Mouse (Mus musculus): ENCODE measurements around the gene Arhgap28. TPM values are rescaled to one million over a fixed set of nuclear protein-coding genes. Genes with fewer than 3 reads are reported as not detected.
"Not testable (repeated sequence)": the region's sequence is repeated elsewhere in the genome, so short reads cannot be mapped to it uniquely, and the experiment has no call there.

Arhgap28 gene
- polyA plus RNA-seq, 1 experiment from 2014 or later, result 29.9 TPM

DNA sequence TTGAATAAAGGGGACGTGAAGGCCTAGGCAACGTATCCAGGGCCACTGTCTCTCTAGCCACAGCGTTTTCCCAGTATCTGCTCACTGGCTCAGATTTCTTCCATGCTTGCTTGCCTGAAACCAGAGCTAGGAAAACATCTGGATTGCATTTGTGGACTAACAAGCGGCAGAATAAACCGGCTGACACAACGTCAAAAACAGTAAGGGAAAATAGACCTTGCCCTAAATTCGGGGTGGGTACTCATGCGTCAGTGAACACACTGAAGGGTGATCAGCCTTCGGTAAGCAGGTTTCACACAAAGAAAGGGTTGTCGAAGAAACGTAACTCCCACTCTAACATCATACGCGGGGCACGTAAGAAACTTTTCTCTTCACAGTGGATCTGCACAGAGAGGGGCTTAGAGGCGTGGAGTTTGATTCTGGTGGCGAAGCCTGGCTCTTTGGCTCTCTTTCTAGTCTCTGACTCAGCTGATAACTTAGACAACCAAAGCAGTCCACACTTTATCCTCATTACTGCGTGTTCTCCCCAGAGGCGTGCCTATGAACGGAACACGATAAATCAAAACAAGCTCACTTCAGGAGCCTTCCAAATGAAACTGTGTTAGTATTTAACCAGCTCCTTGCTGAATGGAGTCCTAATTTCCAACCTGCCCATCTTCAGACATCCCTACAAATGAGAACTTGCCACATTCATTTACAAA lies 137.2 kb downstream of the Arhgap28 start:
- 92% methylated on average over 20 of the region's 20 CpGs for WGBS
- H3K27me3 ChIP-seq (replicated peaks; ENCODE audit: control insufficient read depth, insufficient read depth, low read length), result no peaks in the 10 kb centered on the region
- ATAC-seq (replicated peaks; ENCODE audit: low FRiP score, low TSS enrichment, low read depth), result no peak
- no peak for DNase-seq (ENCODE audit: low spot score)
- H3K4me1 ChIP-seq (replicated peaks; ENCODE audit: control insufficient read depth, insufficient read depth, low read length), result no peaks in the 10 kb centered on the region
- peaks cover 4% of the 10 kb centered on the region; the same call in 1 of the 2 replicates for H3K9me3 ChIP-seq (ENCODE audit: control insufficient read depth, low read length)
- peaks cover 63% of the 10 kb centered on the region for H3K36me3 ChIP-seq (ENCODE audit: control insufficient read depth, insufficient read depth, low read length)
- no peak overlapping the region for H3K9ac ChIP-seq (ENCODE audit: low read length)
- H3K4me3 ChIP-seq (ENCODE audit: low read depth, low read length), result no peak overlapping the region
- no peak overlapping the region for H3K27ac ChIP-seq (ENCODE audit: low read depth)
- no peak overlapping the region for H3K4me2 ChIP-seq (ENCODE audit: low read length)

DNA sequence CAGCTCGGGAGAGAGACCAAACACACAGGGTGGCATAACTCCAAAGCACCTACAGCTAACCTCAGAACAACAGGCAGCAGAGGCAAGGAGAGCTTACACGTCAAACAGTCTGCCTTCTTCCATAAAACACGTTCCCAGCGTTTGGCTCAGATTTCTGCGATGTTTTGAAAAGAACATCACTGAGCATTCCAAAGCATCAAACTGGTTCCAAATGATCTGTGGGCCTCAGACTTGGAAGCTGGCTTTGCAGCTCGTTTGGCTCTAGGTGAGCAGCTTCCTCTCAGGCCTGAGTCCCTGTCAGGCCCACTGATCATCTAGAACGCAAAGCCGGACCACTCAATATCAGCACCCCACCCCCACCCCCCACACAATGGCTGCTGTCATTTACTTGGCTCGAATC lies 137.9 kb downstream of the Arhgap28 start:
- no peak overlapping the region for H3K9ac ChIP-seq (ENCODE audit: low read length)
- no peaks in the 10 kb centered on the region for H3K4me1 ChIP-seq (replicated peaks; ENCODE audit: control insufficient read depth, insufficient read depth, low read length)
- 76% methylated on average over 9 of the region's 9 CpGs for WGBS
- no peak overlapping the region for H3K27ac ChIP-seq (ENCODE audit: low read depth)
- H3K27me3 ChIP-seq (replicated peaks; ENCODE audit: control insufficient read depth, insufficient read depth, low read length), result no peaks in the 10 kb centered on the region
- no peak for DNase-seq (ENCODE audit: low spot score)
- H3K4me2 ChIP-seq (ENCODE audit: low read length), result no peak overlapping the region
- peaks cover 59% of the 10 kb centered on the region for H3K36me3 ChIP-seq (ENCODE audit: control insufficient read depth, insufficient read depth, low read length)
- H3K9me3 ChIP-seq (ENCODE audit: control insufficient read depth, low read length), result peaks cover 4% of the 10 kb centered on the region; the same call in 1 of the 2 replicates
- no peak for ATAC-seq (replicated peaks; ENCODE audit: low FRiP score, low TSS enrichment, low read depth)
- H3K4me3 ChIP-seq (ENCODE audit: low read depth, low read length), result no peak overlapping the region

DNA sequence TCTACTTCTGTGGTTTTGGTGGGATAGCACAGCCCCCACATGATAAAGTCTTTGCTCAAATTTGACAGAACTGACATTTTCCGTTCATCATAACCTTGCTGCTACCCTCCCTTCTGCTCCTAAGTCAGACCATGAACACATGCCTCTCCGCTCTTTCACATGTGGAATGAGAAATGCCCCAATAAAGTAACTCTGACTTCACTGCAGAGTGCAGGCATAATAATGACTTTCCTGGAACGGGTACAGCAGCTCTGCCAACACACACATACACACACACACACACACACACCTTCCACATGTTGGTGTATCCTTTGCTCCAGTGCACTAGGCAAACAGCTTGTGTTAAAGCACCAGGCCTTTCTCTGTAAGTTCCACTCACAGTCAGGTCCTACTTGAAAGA lies 139.0 kb downstream of the Arhgap28 start:
- no peak overlapping the region for H3K4me2 ChIP-seq (ENCODE audit: low read length)
- no peak overlapping the region for H3K4me3 ChIP-seq (ENCODE audit: low read depth, low read length)
- WGBS, result 87% methylated on average over 3 of the region's 3 CpGs
- no peaks in the 10 kb centered on the region for H3K27me3 ChIP-seq (replicated peaks; ENCODE audit: control insufficient read depth, insufficient read depth, low read length)
- no peak overlapping the region for H3K9ac ChIP-seq (ENCODE audit: low read length)
- ATAC-seq (replicated peaks; ENCODE audit: low FRiP score, low TSS enrichment, low read depth) (no peak), DNase-seq (ENCODE audit: low spot score) (no peak)
- peaks cover 4% of the 10 kb centered on the region; the same call in 1 of the 2 replicates for H3K9me3 ChIP-seq (ENCODE audit: control insufficient read depth, low read length)
- H3K4me1 ChIP-seq (replicated peaks; ENCODE audit: control insufficient read depth, insufficient read depth, low read length), result no peaks in the 10 kb centered on the region
- H3K36me3 ChIP-seq (ENCODE audit: control insufficient read depth, insufficient read depth, low read length), result peaks cover 67% of the 10 kb centered on the region
- H3K27ac ChIP-seq (ENCODE audit: low read depth), result no peak overlapping the region

DNA sequence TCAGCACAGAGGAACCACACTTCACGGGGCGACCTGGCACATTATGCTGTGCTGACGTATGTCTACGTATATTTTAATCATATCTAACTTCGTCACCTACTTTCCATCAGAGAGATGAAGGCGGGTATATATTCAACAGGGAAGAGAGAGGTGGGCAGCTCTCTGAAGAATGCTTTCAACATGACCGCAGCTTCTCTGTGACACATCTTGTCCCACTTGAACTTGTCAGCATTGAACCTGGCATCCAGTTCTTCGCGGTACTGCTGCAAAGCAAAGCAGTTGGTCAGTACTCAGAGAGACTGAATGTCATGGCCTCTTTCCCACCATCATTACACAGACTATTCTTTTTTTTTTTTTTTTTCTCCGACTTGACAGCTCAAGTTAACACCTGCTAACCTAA lies 139.6 kb downstream of the Arhgap28 start:
- 93% methylated on average over 10 of the region's 10 CpGs for WGBS
- H3K27ac ChIP-seq (ENCODE audit: low read depth), result no peak overlapping the region
- no peaks in the 10 kb centered on the region for H3K27me3 ChIP-seq (replicated peaks; ENCODE audit: control insufficient read depth, insufficient read depth, low read length)
- no peak overlapping the region for H3K9ac ChIP-seq (ENCODE audit: low read length)
- no peak overlapping the region for H3K4me3 ChIP-seq (ENCODE audit: low read depth, low read length)
- H3K4me2 ChIP-seq (ENCODE audit: low read length), result no peak overlapping the region
- no peak for DNase-seq (ENCODE audit: low spot score)
- H3K9me3 ChIP-seq (ENCODE audit: control insufficient read depth, low read length), result peaks cover 4% of the 10 kb centered on the region; the same call in 1 of the 2 replicates
- ATAC-seq (replicated peaks; ENCODE audit: low FRiP score, low TSS enrichment, low read depth), result no peak
- H3K4me1 ChIP-seq (replicated peaks; ENCODE audit: control insufficient read depth, insufficient read depth, low read length), result no peaks in the 10 kb centered on the region
- peaks cover 67% of the 10 kb centered on the region for H3K36me3 ChIP-seq (ENCODE audit: control insufficient read depth, insufficient read depth, low read length)

DNA sequence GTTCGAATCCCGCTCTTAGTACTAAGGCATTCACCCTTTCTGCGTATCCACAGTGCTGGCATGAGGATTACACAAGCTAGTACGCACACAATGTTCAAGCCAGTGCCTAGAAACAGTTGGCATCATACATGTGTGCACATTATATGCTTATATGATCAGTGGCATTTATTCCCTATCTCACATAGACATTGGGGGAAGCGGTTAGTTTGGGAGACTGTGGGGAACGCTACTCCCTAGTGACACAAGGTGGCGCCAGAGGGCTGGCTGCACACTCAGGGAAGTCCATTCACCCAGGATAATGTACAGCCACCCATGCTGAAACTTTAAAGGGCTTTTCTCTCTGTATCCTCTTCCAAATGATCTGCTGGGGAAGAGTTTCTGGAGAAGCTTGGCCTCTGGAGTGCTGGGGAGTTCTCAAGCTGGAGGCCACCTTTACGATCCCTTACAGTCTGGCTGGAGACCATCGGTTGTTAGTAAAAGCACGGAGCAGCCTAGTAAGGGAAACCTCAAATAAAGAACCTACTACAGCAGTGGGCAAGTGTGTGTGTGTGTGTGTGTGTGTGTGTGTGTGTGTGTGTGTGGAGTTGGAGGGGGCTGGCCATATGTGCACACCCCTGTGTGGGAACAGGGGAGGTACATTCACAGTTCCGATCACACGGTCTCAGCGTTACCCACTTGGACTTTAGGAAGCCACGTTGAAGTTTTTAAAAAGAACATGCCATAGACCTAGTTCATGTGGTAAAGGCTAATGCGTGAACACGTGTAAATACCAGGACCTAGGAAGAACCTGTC lies 142.0 kb downstream of the Arhgap28 start:
- Histone ChIP-seq H3K4me1 (replicated peaks; ENCODE audit: control insufficient read depth, insufficient read depth, low read length) (no peaks in the 10 kb centered on the region), H3K4me2 (ENCODE audit: low read length) (no peak overlapping the region), H3K36me3 (ENCODE audit: control insufficient read depth, insufficient read depth, low read length) (peaks cover 73% of the 10 kb centered on the region), H3K4me3 (ENCODE audit: low read depth, low read length) (no peak overlapping the region), H3K9ac (ENCODE audit: low read length) (no peak overlapping the region), H3K9me3 (ENCODE audit: control insufficient read depth, low read length) (no peaks in the 10 kb centered on the region), H3K27ac (ENCODE audit: low read depth) (no peak overlapping the region), H3K27me3 (replicated peaks; ENCODE audit: control insufficient read depth, insufficient read depth, low read length) (no peaks in the 10 kb centered on the region)
- ATAC-seq (replicated peaks; ENCODE audit: low FRiP score, low TSS enrichment, low read depth) (peak; percentile 56; the same call in 1 of the 2 replicates), DNase-seq (ENCODE audit: low spot score) (peak; percentile 85)
- 78% methylated on average over 16 of the region's 16 CpGs for WGBS

DNA sequence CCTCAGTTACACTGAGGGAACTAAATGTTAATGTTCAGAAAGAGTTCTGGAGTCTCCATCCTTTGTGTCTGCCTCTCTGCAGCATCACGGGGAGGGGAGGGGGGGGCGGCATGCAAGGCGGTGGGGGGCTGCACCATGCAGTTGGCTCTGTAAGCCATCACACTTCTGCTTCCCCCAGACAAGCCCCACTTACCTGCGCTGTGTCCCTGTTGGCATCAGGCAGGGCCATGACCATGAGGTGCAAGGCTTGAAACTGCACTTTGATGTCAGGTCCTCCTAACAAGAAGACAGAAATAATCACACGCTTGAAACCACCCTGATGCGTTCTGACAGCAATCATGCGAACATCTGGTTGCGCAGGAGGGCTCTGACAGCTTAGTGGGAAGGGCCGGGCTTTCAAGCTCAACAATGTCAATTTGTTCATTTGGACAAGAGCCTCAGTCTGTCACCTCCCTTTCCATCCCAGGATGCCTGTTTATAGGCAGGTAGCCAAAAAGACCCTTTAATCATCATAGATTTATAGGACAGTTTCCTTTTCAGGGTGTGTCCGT lies 142.8 kb downstream of the Arhgap28 start:
- DNase-seq (ENCODE audit: low spot score) (no peak), ATAC-seq (replicated peaks; ENCODE audit: low FRiP score, low TSS enrichment, low read depth) (no peak)
- H3K9ac ChIP-seq (ENCODE audit: low read length), result no peak overlapping the region
- H3K4me2 ChIP-seq (ENCODE audit: low read length), result no peak overlapping the region
- H3K27ac ChIP-seq (ENCODE audit: low read depth), result no peak overlapping the region
- H3K9me3 ChIP-seq (ENCODE audit: control insufficient read depth, low read length), result no peaks in the 10 kb centered on the region
- H3K27me3 ChIP-seq (replicated peaks; ENCODE audit: control insufficient read depth, insufficient read depth, low read length), result no peaks in the 10 kb centered on the region
- WGBS, result 90% methylated on average over 10 of the region's 10 CpGs
- peaks cover 75% of the 10 kb centered on the region for H3K36me3 ChIP-seq (ENCODE audit: control insufficient read depth, insufficient read depth, low read length)
- H3K4me1 ChIP-seq (replicated peaks; ENCODE audit: control insufficient read depth, insufficient read depth, low read length), result no peaks in the 10 kb centered on the region
- H3K4me3 ChIP-seq (ENCODE audit: low read depth, low read length), result no peak overlapping the region

DNA sequence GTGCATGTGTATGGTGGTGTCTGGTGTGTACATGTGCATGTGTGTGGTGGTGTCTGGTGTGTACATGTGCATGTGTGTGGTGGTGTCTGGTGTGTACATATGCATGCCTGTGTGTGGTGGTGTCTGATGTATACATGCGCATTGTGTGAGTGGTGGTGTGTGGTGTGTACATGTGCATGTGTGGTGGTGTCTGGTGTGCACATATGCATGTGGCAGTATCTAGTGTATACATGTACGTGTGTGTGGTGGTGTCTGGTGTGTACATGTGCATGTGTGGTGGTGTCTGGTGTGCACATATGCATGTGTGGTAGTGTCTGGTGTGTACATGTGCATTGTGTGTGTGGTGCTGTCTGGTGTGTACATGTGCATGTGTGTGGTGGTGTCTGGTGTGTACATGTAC lies 162.4 kb downstream of the Arhgap28 start:
- H3K4me2 ChIP-seq (ENCODE audit: low read length); DNase-seq (ENCODE audit: low spot score); H3K4me3 ChIP-seq (ENCODE audit: low read depth, low read length); H3K4me1 ChIP-seq (replicated peaks; ENCODE audit: control insufficient read depth, insufficient read depth, low read length); H3K27me3 ChIP-seq (replicated peaks; ENCODE audit: control insufficient read depth, insufficient read depth, low read length); H3K9me3 ChIP-seq (ENCODE audit: control insufficient read depth, low read length); H3K9ac ChIP-seq (ENCODE audit: low read length); H3K27ac ChIP-seq (ENCODE audit: low read depth); ATAC-seq (replicated peaks; ENCODE audit: low FRiP score, low TSS enrichment, low read depth): not testable (repeated sequence)
- H3K36me3 ChIP-seq (ENCODE audit: control insufficient read depth, insufficient read depth, low read length), result peaks cover 28% of the 10 kb centered on the region
- 99% methylated on average over 2 of the region's 2 CpGs for WGBS

DNA sequence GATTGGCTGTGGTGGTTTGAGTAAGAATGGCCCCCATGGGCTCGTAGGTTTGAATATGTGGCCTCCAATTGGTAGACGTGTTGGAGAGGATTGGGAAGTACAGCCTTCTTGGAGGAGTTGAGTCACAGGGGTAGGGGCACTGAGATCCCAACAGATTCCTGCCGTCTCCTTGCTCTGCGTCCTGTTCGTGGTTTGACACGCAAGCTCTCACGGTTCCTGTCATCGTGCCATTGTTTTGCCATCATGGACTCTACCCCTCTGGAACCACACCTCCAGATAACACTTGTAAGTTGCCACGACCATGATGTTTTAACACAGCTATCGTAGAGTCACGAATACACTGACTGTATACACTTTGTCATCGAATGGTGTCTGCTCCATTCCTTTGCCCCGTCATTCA lies 165.0 kb downstream of the Arhgap28 start:
- H3K27ac ChIP-seq (ENCODE audit: low read depth), result no peak overlapping the region
- peaks cover 12% of the 10 kb centered on the region for H3K36me3 ChIP-seq (ENCODE audit: control insufficient read depth, insufficient read depth, low read length)
- no peak overlapping the region for H3K4me2 ChIP-seq (ENCODE audit: low read length)
- no peak overlapping the region for H3K9ac ChIP-seq (ENCODE audit: low read length)
- no peak for DNase-seq (ENCODE audit: low spot score)
- no peaks in the 10 kb centered on the region; the same call in 1 of the 2 replicates for H3K9me3 ChIP-seq (ENCODE audit: control insufficient read depth, low read length)
- H3K4me3 ChIP-seq (ENCODE audit: low read depth, low read length), result no peak overlapping the region
- ATAC-seq (replicated peaks; ENCODE audit: low FRiP score, low TSS enrichment, low read depth), result no peak
- 94% methylated on average over 13 of the region's 13 CpGs for WGBS
- no peaks in the 10 kb centered on the region for H3K4me1 ChIP-seq (replicated peaks; ENCODE audit: control insufficient read depth, insufficient read depth, low read length)
- H3K27me3 ChIP-seq (replicated peaks; ENCODE audit: control insufficient read depth, insufficient read depth, low read length), result no peaks in the 10 kb centered on the region

Measured in intestine, embryonic 14.5 days (tissue).